Mouse (Mus musculus) embryo, embryonic 11.5 days (tissue): Measurements from ENCODE around the gene Ube2v1.

Experiments
- DNase-seq: peaks from one replicate; pipeline ENCODE4 v3.0.0-alpha.2; 2012; ENCODE audit warnings: low read depth, low spot score

Gene Ube2v1

GRCm38 (mm10) chr2:167594444-167594934, 37.4 kb downstream of the Ube2v1 start:
- no peak for DNase-seq

GRCm38 (mm10) chr2:167593551-167594250, 38.2 kb downstream of the Ube2v1 start:
- DNase-seq: no peak

- DNase-seq: no peak
Measured at GRCm38 (mm10) chr2:167588774-167589577, 42.9 kb downstream of the Ube2v1 start.

GRCm38 (mm10) chr2:167586976-167587375, 44.9 kb downstream of the Ube2v1 start:
- no peak for DNase-seq

- no peak for DNase-seq
Measured at GRCm38 (mm10) chr2:167586041-167586440, 45.9 kb downstream of the Ube2v1 start.

GRCm38 (mm10) chr2:167585273-167585672, 46.6 kb downstream of the Ube2v1 start:
- DNase-seq: no peak

GRCm38 (mm10) chr2:167583161-167583952, 48.5 kb downstream of the Ube2v1 start:
- DNase-seq: no peak

- DNase-seq: no peak
Measured at GRCm38 (mm10) chr2:167578521-167578920, 53.4 kb downstream of the Ube2v1 start.

GRCm38 (mm10) chr2:167577186-167577785, 54.6 kb downstream of the Ube2v1 start:
- no peak for DNase-seq

- DNase-seq: no peak
Measured at GRCm38 (mm10) chr2:167576121-167576620, 55.7 kb downstream of the Ube2v1 start.

GRCm38 (mm10) chr2:167575581-167575980, 56.3 kb downstream of the Ube2v1 start:
- no peak for DNase-seq

GRCm38 (mm10) chr2:167574814-167575213, 57.1 kb downstream of the Ube2v1 start:
- DNase-seq: no peak

- no peak for DNase-seq
Measured at GRCm38 (mm10) chr2:167571442-167572220, 60.3 kb downstream of the Ube2v1 start.

- no peak for DNase-seq
Measured at GRCm38 (mm10) chr2:167570815-167571214, 61.1 kb downstream of the Ube2v1 start.

GRCm38 (mm10) chr2:167569934-167570651, 61.8 kb downstream of the Ube2v1 start:
- no peak for DNase-seq

- no peak for DNase-seq
Measured at GRCm38 (mm10) chr2:167568112-167568511, 63.8 kb downstream of the Ube2v1 start.

GRCm38 (mm10) chr2:167565682-167566081, 66.2 kb downstream of the Ube2v1 start:
- DNase-seq: peak; percentile 66

- no peak for DNase-seq
Measured at GRCm38 (mm10) chr2:167565312-167565656, 66.6 kb downstream of the Ube2v1 start.

GRCm38 (mm10) chr2:167564551-167565311, 67.2 kb downstream of the Ube2v1 start:
- no peak for DNase-seq
